Mouse (Mus musculus) liver, embryonic 11.5 days (tissue): ENCODE results near the gene Shmt2. TPM values are rescaled to one million over a fixed set of nuclear protein-coding genes. Genes with fewer than 3 reads are reported as not detected.

Experiments
- ATAC-seq: fragments of 200-750 bp; cut with Nextera tagmentation; replicated peaks from 2 replicates; pipeline ENCODE4 v1.8.0; 2017; ENCODE audit warnings: moderate number of reproducible peaks, mild to moderate bottlenecking, moderate TSS enrichment, moderate library complexity; ENCODE audit not compliant: low FRiP score
- DNase-seq: peaks from one replicate; pipeline ENCODE4 v3.0.0-alpha.2; 2017; ENCODE audit warnings: low spot score
- H3K27ac ChIP-seq: fragments of 300-500 bp; sonication (generic); 2 replicates; pipeline ENCODE4 v1.5.1; 2014; ENCODE audit warnings: mild to moderate bottlenecking, low read depth, low read length, control low read depth
- H3K27me3 ChIP-seq: fragments of 300-500 bp; sonication (generic); replicated peaks from 2 replicates; pipeline ENCODE4 v1.6.1; 2014; ENCODE audit warnings: low read length, mixed read lengths; ENCODE audit not compliant: control insufficient read depth, insufficient read depth
- H3K36me3 ChIP-seq: fragments of 300-500 bp; sonication (generic); 2 replicates; pipeline ENCODE4 v1.6.1; 2014; ENCODE audit warnings: mild to moderate bottlenecking, low read length, moderate library complexity, mixed read lengths; ENCODE audit not compliant: control insufficient read depth, insufficient read depth
- H3K4me1 ChIP-seq: fragments of 300-500 bp; sonication (generic); replicated peaks from 2 replicates; pipeline ENCODE4 v1.6.1; 2014; ENCODE audit warnings: low read length, mixed read lengths; ENCODE audit not compliant: control insufficient read depth, insufficient read depth
- H3K4me2 ChIP-seq: fragments of 300-500 bp; sonication (generic); 2 replicates; pipeline ENCODE4 v1.6.1; 2014; ENCODE audit warnings: mild to moderate bottlenecking, control low read depth, moderate library complexity
- H3K4me3 ChIP-seq: fragments of 300-500 bp; sonication (generic); 2 replicates; pipeline ENCODE4 v1.5.1; 2014; ENCODE audit warnings: low read depth, low read length, control low read depth
- H3K9ac ChIP-seq: fragments of 300-500 bp; sonication (generic); 2 replicates; pipeline ENCODE4 v1.6.1; 2014; ENCODE audit warnings: low read depth, low read length, control low read depth
- H3K9me3 ChIP-seq: fragments of 300-500 bp; sonication (generic); 2 replicates; pipeline ENCODE4 v1.6.1; 2016; ENCODE audit warnings: low read length, inconsistent platforms, mixed read lengths; ENCODE audit not compliant: control insufficient read depth
- WGBS: fragments of 180-500 bp; shearing (Covaris S2); extraction: QIAGEN DNeasy Blood & Tissue Kit; methylation state at CpG from one replicate; pipeline ENCODE4 v1.1.7; 2014; 5-methylcytosine and 5-hydroxymethylcytosine counted together
- polyA plus RNA-seq: library from polyadenylated mRNA; unstranded; fragments of >200 nt; fragmentation: Nextera tagmentation; extraction: Ambion mirVana; gene quantifications from 2 replicates; pipeline ENCODE4 v1.2.1, GENCODE M21; 2014

Gene Shmt2
- polyA plus RNA-seq, 1 experiment from 2014 or later: 261 TPM

GRCm38 (mm10) chr10:127511634-127512306 lies 10.5 kb downstream of the Shmt2 start:
- Histone ChIP-seq H3K4me3 (peak overlapping the region; percentile 45), H3K4me2 (peak overlapping the region; percentile 82), H3K9me3 (no peaks in the 10 kb centered on the region), H3K4me1 (peaks cover 62% of the 10 kb centered on the region), H3K27me3 (peaks cover 75% of the 10 kb centered on the region), H3K36me3 (no peaks in the 10 kb centered on the region), H3K27ac (no peak overlapping the region), H3K9ac (peak overlapping the region; percentile 21; the same call in 1 of the 2 replicates)
- ATAC-seq: no peak
- peak; percentile 52 for DNase-seq
- 2% methylated on average over 46 of the region's 46 CpGs for WGBS

GRCm38 (mm10) chr10:127510895-127511617 lies 11.2 kb downstream of the Shmt2 start:
- peaks cover 55% of the 10 kb centered on the region for H3K4me1 ChIP-seq
- no peak for ATAC-seq
- peak overlapping the region; percentile 82 for H3K4me2 ChIP-seq
- no peaks in the 10 kb centered on the region for H3K36me3 ChIP-seq
- no peaks in the 10 kb centered on the region for H3K9me3 ChIP-seq
- peak overlapping the region; percentile 45; the same call in 1 of the 2 replicates for H3K4me3 ChIP-seq
- 9% methylated on average over 11 of the region's 11 CpGs for WGBS
- no peak overlapping the region for H3K27ac ChIP-seq
- DNase-seq: no peak
- peaks cover 75% of the 10 kb centered on the region for H3K27me3 ChIP-seq
- H3K9ac ChIP-seq: no peak overlapping the region

- Histone ChIP-seq H3K4me3 (0 out of 2 replicates have a peak overlapping the region, but pooled peaks have one; percentile 43), H3K9ac (no peak overlapping the region), H3K9me3 (no peaks in the 10 kb centered on the region), H3K27me3 (peaks cover 69% of the 10 kb centered on the region), H3K4me2 (peak overlapping the region; percentile 79), H3K36me3 (no peaks in the 10 kb centered on the region), H3K27ac (no peak overlapping the region), H3K4me1 (peaks cover 46% of the 10 kb centered on the region)
- DNase-seq: no peak
- ATAC-seq: no peak
- WGBS: 10% methylated on average over 17 of the region's 17 CpGs
Measured at GRCm38 (mm10) chr10:127509837-127510701, 12.2 kb downstream of the Shmt2 start.

GRCm38 (mm10) chr10:127509051-127509836 lies 13.0 kb downstream of the Shmt2 start:
- no peak overlapping the region for H3K27ac ChIP-seq
- peak; percentile 22 for ATAC-seq
- peak overlapping the region; percentile 43 for H3K4me3 ChIP-seq
- peak overlapping the region; percentile 79 for H3K4me2 ChIP-seq
- H3K9ac ChIP-seq: no peak overlapping the region
- DNase-seq: peak; percentile 89
- no peaks in the 10 kb centered on the region for H3K36me3 ChIP-seq
- H3K4me1 ChIP-seq: peaks cover 38% of the 10 kb centered on the region
- no peaks in the 10 kb centered on the region for H3K9me3 ChIP-seq
- WGBS: 2% methylated on average over 35 of the region's 35 CpGs
- peaks cover 61% of the 10 kb centered on the region for H3K27me3 ChIP-seq

DNA sequence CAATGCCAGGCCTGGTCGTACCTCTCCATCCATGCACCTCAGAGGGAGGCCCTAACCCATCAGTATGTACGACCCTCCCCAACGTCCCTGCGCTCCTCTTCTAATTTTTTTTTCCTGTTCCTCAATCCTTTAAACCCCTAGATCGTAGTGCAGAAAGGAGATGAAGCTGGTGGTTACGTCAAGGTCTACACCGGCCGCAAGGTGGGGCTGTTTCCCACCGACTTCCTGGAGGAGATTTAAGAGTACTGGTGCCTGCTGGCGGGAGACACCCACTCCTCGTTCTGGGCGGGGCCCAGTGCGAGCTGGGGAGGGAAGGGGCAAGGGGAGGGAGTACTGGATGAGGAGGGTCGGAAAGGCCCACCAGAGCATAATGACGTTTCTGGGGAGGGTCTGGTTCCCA lies 14.0 kb downstream of the Shmt2 start:
- DNase-seq: peak; percentile 77
- Histone ChIP-seq H3K27me3 (peaks cover 54% of the 10 kb centered on the region), H3K4me2 (peak overlapping the region; percentile 79), H3K9me3 (no peaks in the 10 kb centered on the region), H3K9ac (no peak overlapping the region), H3K4me3 (0 out of 2 replicates have a peak overlapping the region, but pooled peaks have one; percentile 16), H3K27ac (no peak overlapping the region), H3K36me3 (no peaks in the 10 kb centered on the region), H3K4me1 (peaks cover 28% of the 10 kb centered on the region)
- ATAC-seq: 0 out of 2 replicates have a peak, but pooled peaks have one; percentile 19
- WGBS: 4% methylated on average over 15 of the region's 15 CpGs

GRCm38 (mm10) chr10:127500894-127501893 lies 21.1 kb downstream of the Shmt2 start, which contains the start of gene Stac3:
Gene Stac3, plus strand, starts transcription at chr10:127501686.
- 64% methylated on average over 13 of the region's 13 CpGs for WGBS
- no peak within 1 kb of the TSS for H3K9ac ChIP-seq

DNA sequence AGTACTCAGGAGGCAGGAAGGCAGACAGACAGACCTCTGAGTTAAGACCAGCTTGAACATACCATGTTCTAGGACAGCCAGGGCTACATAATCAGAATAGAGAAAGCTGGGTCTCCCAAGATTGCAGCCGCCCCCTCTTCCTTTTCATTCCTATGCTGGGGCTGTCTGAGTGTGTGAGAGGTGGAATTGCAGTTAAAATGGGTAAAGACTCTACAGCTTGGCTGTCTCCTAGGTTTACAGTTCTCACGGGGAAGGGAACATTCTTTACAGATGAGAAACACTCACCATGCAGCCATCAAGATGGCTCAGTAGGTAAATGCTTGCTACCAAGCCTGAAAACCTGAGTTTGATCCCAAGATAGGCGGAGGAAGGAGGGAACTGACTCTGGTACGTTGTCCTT lies 22.2 kb downstream of the Shmt2 start:
- Histone ChIP-seq H3K36me3 (peaks cover 28% of the 10 kb centered on the region), H3K27me3 (no peaks in the 10 kb centered on the region), H3K27ac (no peak overlapping the region), H3K4me1 (no peaks in the 10 kb centered on the region), H3K4me2 (no peak overlapping the region), H3K9me3 (no peaks in the 10 kb centered on the region), H3K9ac (no peak overlapping the region), H3K4me3 (no peak overlapping the region)
- 83% methylated on average over 4 of the region's 4 CpGs for WGBS
- ATAC-seq (no peak), DNase-seq (no peak)

More at GRCm38 (mm10) chr10:127500894-127501893, 21.1 kb downstream of the Shmt2 start, which contains the start of gene Stac3:
- Histone ChIP-seq H3K27me3 (no peaks in the 10 kb centered on the region), H3K4me2 (no peak within 1 kb of the TSS), H3K4me1 (no peaks in the 10 kb centered on the region), H3K27ac (no peak within 1 kb of the TSS), H3K9me3 (no peaks in the 10 kb centered on the region), H3K4me3 (no peak within 1 kb of the TSS), H3K36me3 (peaks cover 23% of the 10 kb centered on the region)
- no peak for DNase-seq
- peak; percentile 41; the same call in 1 of the 2 replicates for ATAC-seq
